Mouse (Mus musculus) MEL (cell line): ENCODE measurements around the gene Fbxl5. TPM values are rescaled to one million over a fixed set of nuclear protein-coding genes. Genes with fewer than 3 reads are reported as not detected.

Source experiments
- DNase-seq: peaks from one replicate; pipeline ENCODE4 v3.0.0; 2011; ENCODE audit warnings: low read depth, low spot score
- H3K27ac ChIP-seq: 2 replicates; pipeline ENCODE4 v1.5.1; 2012; ENCODE audit warnings: low read depth, mild to moderate bottlenecking, control low read depth, low read length, moderate library complexity; ENCODE audit not compliant: control insufficient read depth
- H3K27me3 ChIP-seq, 2 experiments: fragments of 150-350 bp in 1 of 2; sonication (generic) in 1 of 2; 2 replicates each; pipeline ENCODE4 v1.6.1; 2012; ENCODE audit warnings: low read length in 2 of 2, mild to moderate bottlenecking in 2 of 2, improper control_type of control experiment in 1 of 2, moderate library complexity in 1 of 2; ENCODE audit not compliant: insufficient read depth in 2 of 2, control insufficient read depth in 1 of 2
- H3K36me3 ChIP-seq, 2 experiments: 2 replicates each; pipeline ENCODE4 v1.6.1; 2012 to 2014; ENCODE audit warnings: low read length in 2 of 2, improper control_type of control experiment in 1 of 2, inconsistent platforms in 1 of 2, mild to moderate bottlenecking in 1 of 2; ENCODE audit not compliant: insufficient read depth in 2 of 2, control insufficient read depth in 1 of 2
- H3K4me1 ChIP-seq, 2 experiments: fragments of 150-350 bp in 1 of 2; sonication (generic) in 1 of 2; 2 replicates each; pipeline ENCODE4 v1.6.1; 2012; ENCODE audit warnings: low read length in 2 of 2, improper control_type of control experiment in 1 of 2, mild to moderate bottlenecking in 1 of 2; ENCODE audit not compliant: insufficient read depth in 2 of 2, control insufficient read depth in 1 of 2
- H3K4me3 ChIP-seq, 2 experiments: fragments of 150-350 bp in 1 of 2; sonication (generic) in 1 of 2; 2 replicates each; pipeline ENCODE4 v1.5.1; 2012; ENCODE audit warnings: low read depth in 2 of 2, low read length in 2 of 2, mild to moderate bottlenecking in 2 of 2, moderate library complexity in 2 of 2, control low read depth in 1 of 2, improper control_type of control experiment in 1 of 2; ENCODE audit not compliant: control insufficient read depth in 1 of 2, insufficient read depth in 1 of 2
- H3K79me2 ChIP-seq: 2 replicates; pipeline ENCODE4 v1.6.1; 2012; ENCODE audit warnings: mild to moderate bottlenecking, low read length, moderate library complexity; ENCODE audit not compliant: control insufficient read depth, poor library complexity, insufficient read depth
- H3K9ac ChIP-seq: 2 replicates; pipeline ENCODE4 v1.6.1; 2012; ENCODE audit warnings: low read depth, mild to moderate bottlenecking, control low read depth, low read length, moderate library complexity; ENCODE audit not compliant: control insufficient read depth, poor library complexity, severe bottlenecking
- H3K9me3 ChIP-seq: fragments of 150-350 bp; sonication (generic); replicated peaks from 2 replicates; pipeline ENCODE4 v1.6.1; 2012; ENCODE audit warnings: mild to moderate bottlenecking, low read length, improper control_type of control experiment, moderate library complexity; ENCODE audit not compliant: insufficient read depth
- E2F4 ChIP-seq: IDR thresholded peaks from 2 replicates; pipeline ENCODE4 v1.6.1; 2011; ENCODE audit warnings: low read depth, low read length, improper control_type of control experiment, borderline replicate concordance
- GATA1 ChIP-seq: IDR thresholded peaks from 2 replicates; pipeline ENCODE4 v1.6.1; 2011; ENCODE audit warnings: low read depth, low read length, improper control_type of control experiment
- HCFC1 ChIP-seq: IDR thresholded peaks from 2 replicates; pipeline ENCODE4 v1.6.1; 2012; ENCODE audit warnings: low read depth, mild to moderate bottlenecking, inconsistent platforms, low read length, improper control_type of control experiment, moderate library complexity
- JUND ChIP-seq: IDR thresholded peaks from 2 replicates; pipeline ENCODE4 v1.6.1; 2011; ENCODE audit warnings: low read depth, mild to moderate bottlenecking, improper control_type of control experiment, low read length
- MAX ChIP-seq: IDR thresholded peaks from 2 replicates; pipeline ENCODE4 v1.6.1; 2011; ENCODE audit warnings: low read length, improper control_type of control experiment
- MEF2A ChIP-seq: IDR thresholded peaks from 2 replicates; pipeline ENCODE4 v1.6.1; 2014; ENCODE audit warnings: low read depth, mild to moderate bottlenecking, inconsistent platforms, low read length, improper control_type of control experiment; ENCODE audit not compliant: poor library complexity, insufficient replicate concordance, severe bottlenecking; ENCODE audit errors: extremely low read depth
- MYC ChIP-seq: IDR thresholded peaks from 2 replicates; pipeline ENCODE4 v1.6.1; 2011; ENCODE audit warnings: low read depth, mild to moderate bottlenecking, low read length, improper control_type of control experiment, moderate library complexity
- NELFE ChIP-seq: IDR thresholded peaks from 2 replicates; pipeline ENCODE4 v1.6.1; 2011; ENCODE audit warnings: low read depth, low read length, improper control_type of control experiment
- NRF1 ChIP-seq: IDR thresholded peaks from 2 replicates; pipeline ENCODE4 v1.6.1; 2014; ENCODE audit warnings: low read depth, mild to moderate bottlenecking, inconsistent platforms, low read length, improper control_type of control experiment, moderate library complexity; ENCODE audit not compliant: poor library complexity, insufficient read depth, severe bottlenecking
- POLR2A ChIP-seq, 2 experiments: IDR thresholded peaks; 2 replicates each; pipeline ENCODE4 v1.6.1; 2011 to 2012; ENCODE audit warnings: low read length in 2 of 2, mild to moderate bottlenecking in 2 of 2, control low read depth in 1 of 2, improper control_type of control experiment in 1 of 2, low read depth in 1 of 2, moderate library complexity in 1 of 2; ENCODE audit not compliant: control insufficient read depth in 1 of 2, insufficient read depth in 1 of 2, poor library complexity in 1 of 2
- POLR2AphosphoS5 ChIP-seq: IDR thresholded peaks from 2 replicates; pipeline ENCODE4 v1.6.1; 2012; ENCODE audit warnings: low read depth, borderline replicate concordance, mild to moderate bottlenecking, inconsistent platforms, low read length, moderate library complexity, mixed read lengths
- RAD21 ChIP-seq: IDR thresholded peaks from 2 replicates; pipeline ENCODE4 v1.6.1; 2011; ENCODE audit warnings: mild to moderate bottlenecking, low read depth, low read length, improper control_type of control experiment
- RCOR1 ChIP-seq: IDR thresholded peaks from 2 replicates; pipeline ENCODE4 v1.6.1; 2012; ENCODE audit warnings: low read depth, mild to moderate bottlenecking, inconsistent platforms, low read length, improper control_type of control experiment
- SIN3A ChIP-seq: IDR thresholded peaks from 2 replicates; pipeline ENCODE4 v1.6.1; 2012; ENCODE audit warnings: low read length, improper control_type of control experiment, inconsistent platforms
- TCF12 ChIP-seq: IDR thresholded peaks from 2 replicates; pipeline ENCODE4 v1.6.1; 2014; ENCODE audit warnings: low read depth, mild to moderate bottlenecking, inconsistent platforms, low read length, improper control_type of control experiment, moderate library complexity
- USF2 ChIP-seq, 2 experiments: IDR thresholded peaks; 2 replicates each; pipeline ENCODE4 v1.6.1; 2011 to 2012; ENCODE audit warnings: improper control_type of control experiment in 2 of 2, low read length in 2 of 2, borderline replicate concordance in 1 of 2, inconsistent platforms in 1 of 2, low read depth in 1 of 2, mild to moderate bottlenecking in 1 of 2; ENCODE audit not compliant: insufficient read depth in 1 of 2
- ZC3H11A ChIP-seq: IDR thresholded peaks from 2 replicates; pipeline ENCODE4 v1.6.1; 2012; ENCODE audit warnings: low read depth, mild to moderate bottlenecking, inconsistent platforms, low read length, improper control_type of control experiment
- polyA plus RNA-seq, 2 experiments: library from polyadenylated mRNA; stranded (reverse) in 1 of 2; unstranded in 1 of 2; fragments of >175 nt in 1 of 2; fragments of >200 nt in 1 of 2; gene quantifications; 2 replicates each; pipeline versions ENCODE4 v1.2.1 to v1.2.4; 2012; ENCODE audit warnings: low replicate concordance in 2 of 2, low read depth in 1 of 2; ENCODE audit not compliant: insufficient read length in 2 of 2, insufficient read depth in 1 of 2, missing spikeins in 1 of 2
- total RNA-seq: library from RNA; depleted of rRNA; stranded (reverse); fragments of 300-350 nt; gene quantifications from 2 replicates; pipeline ENCODE4 v1.2.3, GENCODE M21; 2012

The Fbxl5 gene
- total and polyA plus RNA-seq, 3 experiments, result 22.8 to 25.7 TPM; not detected in 1

DNA sequence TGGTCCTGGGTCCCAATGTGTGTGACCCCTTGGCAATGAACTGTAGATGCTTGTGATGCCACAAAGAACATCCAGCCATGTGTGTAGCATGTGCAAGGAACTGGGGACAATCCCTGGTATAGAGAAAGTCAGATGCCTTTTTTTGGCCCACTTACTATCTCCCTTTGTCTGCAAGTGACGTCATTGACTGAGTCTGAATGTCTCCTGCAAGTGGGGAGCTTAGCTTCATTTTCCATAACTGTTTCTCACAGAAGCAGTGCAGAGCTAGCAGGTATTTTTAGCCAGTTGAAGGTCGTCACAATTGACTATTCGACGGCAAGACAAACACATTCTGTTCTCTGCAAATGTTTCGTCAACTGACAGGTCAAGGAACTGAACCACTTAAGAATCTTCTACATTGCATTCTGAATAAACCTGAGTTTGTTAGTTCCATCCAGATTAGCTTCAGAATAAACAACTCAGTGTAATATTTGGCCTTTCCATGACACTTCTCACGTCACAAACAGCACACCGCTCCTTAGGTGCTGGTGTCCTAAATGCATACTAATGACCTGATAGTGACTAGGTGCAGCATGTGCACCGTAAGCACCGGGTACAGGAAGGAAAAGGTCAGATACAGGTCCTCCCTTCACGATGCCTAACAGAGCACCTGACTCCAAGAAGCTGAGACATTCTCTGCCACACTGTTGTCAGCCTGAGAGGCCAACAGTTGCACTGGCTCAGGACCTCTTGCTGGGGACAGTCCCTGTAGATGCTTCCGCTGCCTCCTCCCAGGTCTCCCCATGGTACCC is 92.9 kb downstream of the Fbxl5 start:
- no peak for TF ChIP-seq GATA1
- TF ChIP-seq, all 39 proteins: peak for 0
- no peak for DNase-seq
- Histone ChIP-seq H3K27me3 (no peaks in the 10 kb centered on the region), H3K9me3 (no peaks in the 10 kb centered on the region), H3K36me3 (no peaks in the 10 kb centered on the region), H3K79me2 (no peaks in the 10 kb centered on the region), H3K4me3 (no peak overlapping the region), H3K9ac (no peak overlapping the region), H3K27ac (no peak overlapping the region), H3K4me1 (no peaks in the 10 kb centered on the region)

DNA sequence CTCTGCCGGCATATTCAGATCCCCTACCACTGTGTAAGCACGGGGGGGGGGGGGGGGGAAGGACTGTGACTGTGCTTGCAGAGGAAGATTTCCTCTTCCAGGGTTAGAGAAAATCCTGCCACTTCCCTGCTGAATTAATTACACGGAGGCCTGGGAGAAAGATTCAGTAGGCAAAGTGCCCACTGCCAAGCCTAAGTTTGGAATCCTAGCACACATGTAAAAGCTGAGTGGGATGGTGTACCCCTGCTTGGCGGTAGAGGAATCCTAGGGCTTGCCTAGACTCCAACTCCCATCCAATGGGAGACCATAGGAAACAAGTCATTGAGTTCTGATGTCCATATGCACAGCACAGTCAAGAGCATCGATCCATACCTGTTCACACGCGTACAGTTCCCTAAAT is 97.6 kb downstream of the Fbxl5 start:
- Histone ChIP-seq H3K9ac (no peak overlapping the region), H3K4me1 (no peaks in the 10 kb centered on the region), H3K27me3 (peaks cover 0 to 1% of the 10 kb centered on the region in 2 experiments; a peak in 1 of 4 replicates), H3K36me3 (no peaks in the 10 kb centered on the region), H3K27ac (no peak overlapping the region), H3K4me3 (no peak overlapping the region), H3K9me3 (no peaks in the 10 kb centered on the region), H3K79me2 (no peaks in the 10 kb centered on the region)
- no peak for TF ChIP-seq SIN3A
- TF ChIP-seq ZC3H11A, result no peak
- no peak for TF ChIP-seq NELFE
- TF ChIP-seq MYC, result no peak
- no peak for TF ChIP-seq MEF2A
- no peak for TF ChIP-seq E2F4
- no peak for TF ChIP-seq GATA1
- no peak for TF ChIP-seq MAX
- TF ChIP-seq RAD21, result no peak
- no peak for TF ChIP-seq TCF12
- no peak for TF ChIP-seq JUND
- TF ChIP-seq POLR2A (IDR thresholded peaks at IDR 0.05; ENCODE audit: control insufficient read depth in 1 of 2, insufficient read depth in 1 of 2, low read depth in 1 of 2, low read length in 2 of 2, poor library complexity in 1 of 2), result no peak
- no peak for DNase-seq

DNA sequence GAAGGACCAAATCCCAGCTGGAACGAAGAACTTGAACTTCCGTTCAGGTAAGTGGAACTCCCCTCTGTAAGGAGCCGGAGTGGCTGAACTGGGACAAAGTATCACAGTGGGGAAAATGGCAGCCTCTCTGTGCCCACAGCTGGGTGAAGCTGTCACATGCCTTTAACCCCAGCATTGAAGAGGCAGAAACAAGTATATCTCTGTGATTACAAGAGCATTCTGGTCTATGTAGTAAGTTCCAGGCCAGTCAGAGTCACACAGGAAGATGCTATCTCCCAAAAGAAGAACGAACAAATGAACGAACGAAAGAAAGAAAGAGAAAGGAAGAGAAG is 99.0 kb downstream of the Fbxl5 start:
- no peak overlapping the region for H3K4me3 ChIP-seq
- no peaks in the 10 kb centered on the region for H3K79me2 ChIP-seq
- TF ChIP-seq JUND (no peak), MYC (no peak), RCOR1 (no peak), USF2 (IDR thresholded peaks at IDR 0.05; ENCODE audit: borderline replicate concordance in 1 of 2, insufficient read depth in 1 of 2, low read depth in 1 of 2, low read length in 2 of 2) (no peak), NRF1 (no peak), HCFC1 (no peak), MAX (no peak), POLR2AphosphoS5 (no peak)
- no peak overlapping the region for H3K9ac ChIP-seq
- no peaks in the 10 kb centered on the region for H3K4me1 ChIP-seq
- DNase-seq, result no peak
- no peaks in the 10 kb centered on the region for H3K36me3 ChIP-seq
- peaks cover 0 to 1% of the 10 kb centered on the region in 2 experiments; a peak in 1 of 4 replicates for H3K27me3 ChIP-seq
- H3K9me3 ChIP-seq, result no peaks in the 10 kb centered on the region
- no peak overlapping the region for H3K27ac ChIP-seq
